Mouse (Mus musculus) liver, embryonic 13.5 days (tissue): ENCODE measurements at regions not wholly inside any gene's neighbourhood (a gene's known extent, or its start where the extent isn't known, plus 50 kb on each side); places are given as distances from the start of the nearest gene placed in this dataset.
A peak's percentile ranks its signal among the peaks of the same experiment; 100 is the strongest.

ENCODE experiments used
- ATAC-seq: fragments of 200-750 bp; cut with Nextera tagmentation; 2 replicates; pipeline ENCODE4 v1.8.0; 2017; ENCODE audit warnings: low read depth, mild to moderate bottlenecking, moderate number of reproducible peaks, moderate library complexity
- DNase-seq: peaks from one replicate; pipeline ENCODE4 v3.0.0; 2022
- H3K27ac ChIP-seq: fragments of 300-500 bp; sonication (generic); 2 replicates; pipeline ENCODE4 v1.5.1; 2015; ENCODE audit warnings: moderate library complexity, mild to moderate bottlenecking, inconsistent platforms
- H3K27me3 ChIP-seq: fragments of 300-500 bp; sonication (generic); 2 replicates; pipeline ENCODE4 v1.6.1; 2015; ENCODE audit warnings: mild to moderate bottlenecking, inconsistent platforms
- H3K36me3 ChIP-seq: fragments of 300-500 bp; sonication (generic); 2 replicates; pipeline ENCODE4 v1.6.1; 2015; ENCODE audit warnings: mild to moderate bottlenecking, inconsistent platforms
- H3K4me1 ChIP-seq: fragments of 300-500 bp; sonication (generic); replicated peaks from 2 replicates; pipeline ENCODE4 v1.6.1; 2015; ENCODE audit warnings: inconsistent platforms
- H3K4me2 ChIP-seq: fragments of 300-500 bp; sonication (generic); 2 replicates; pipeline ENCODE4 v1.6.1; 2015; ENCODE audit warnings: inconsistent platforms, mild to moderate bottlenecking, moderate library complexity
- H3K4me3 ChIP-seq: fragments of 300-500 bp; sonication (generic); replicated peaks from 2 replicates; pipeline ENCODE4 v1.5.1; 2015; ENCODE audit warnings: mild to moderate bottlenecking, inconsistent platforms
- H3K9ac ChIP-seq: fragments of 300-500 bp; sonication (generic); 2 replicates; pipeline ENCODE4 v1.6.1; 2015; ENCODE audit warnings: mild to moderate bottlenecking, inconsistent platforms
- H3K9me3 ChIP-seq: fragments of 300-500 bp; sonication (generic); replicated peaks from 2 replicates; pipeline ENCODE4 v1.6.1; 2016; ENCODE audit warnings: inconsistent platforms
- WGBS: fragments of 180-500 bp; shearing (Covaris S2); methylation state at CpG from one replicate; pipeline ENCODE4 v1.1.7; 2015; ENCODE audit not compliant: insufficient replicate concordance; 5-methylcytosine and 5-hydroxymethylcytosine counted together

DNA sequence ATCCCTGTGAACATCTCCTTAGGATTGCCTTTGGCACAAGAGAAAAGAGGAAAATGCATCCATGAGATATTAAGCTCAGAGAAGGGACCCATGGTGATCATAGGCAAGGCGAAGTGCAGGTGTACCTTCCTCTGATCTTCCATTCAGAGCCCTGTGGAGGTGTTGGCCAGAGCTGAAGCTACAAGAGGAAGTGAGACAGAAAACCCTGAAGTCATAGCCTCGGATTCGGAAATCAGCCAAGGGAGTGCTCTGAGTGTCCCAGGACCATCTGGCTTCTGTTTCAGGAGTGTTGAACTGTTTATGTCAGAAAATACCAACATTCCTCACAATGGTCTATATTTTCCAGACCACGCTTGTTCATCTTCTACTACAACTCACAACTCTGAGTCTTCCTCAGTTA is 271.6 kb downstream of the Ccser2 start:
- Histone ChIP-seq H3K27me3 (no peaks in the 10 kb centered on the region), H3K27ac (no peak overlapping the region), H3K4me1 (peaks cover 29% of the 10 kb centered on the region), H3K4me2 (no peak overlapping the region), H3K4me3 (no peak overlapping the region), H3K9me3 (no peaks in the 10 kb centered on the region), H3K36me3 (no peaks in the 10 kb centered on the region), H3K9ac (no peak overlapping the region)
- WGBS, result 58% methylated on average over 4 of the region's 4 CpGs
- ATAC-seq, result no peak
- no peak for DNase-seq

DNA sequence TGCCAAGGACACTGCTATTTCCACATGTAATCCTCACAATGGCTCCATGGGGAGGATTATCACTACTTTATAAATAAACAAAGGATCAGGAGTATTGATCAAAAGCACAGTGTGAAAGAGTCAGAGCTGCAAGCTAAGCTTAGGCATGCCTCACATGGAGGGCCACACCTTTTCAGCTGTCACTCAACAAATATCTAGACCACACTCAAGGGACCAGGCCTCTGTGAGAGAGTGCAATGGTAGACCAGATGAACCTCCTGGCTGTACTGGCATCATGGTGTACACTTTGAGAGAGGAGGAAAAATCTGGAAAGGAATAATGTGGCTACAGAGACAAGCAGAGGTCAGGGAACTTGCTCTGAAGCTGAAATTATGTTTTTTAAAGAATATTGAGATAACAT is 276.6 kb downstream of the Ccser2 start:
- peak; percentile 73 for ATAC-seq
- peak overlapping the region; percentile 38; the same call in 1 of the 2 replicates for H3K4me2 ChIP-seq

DNA sequence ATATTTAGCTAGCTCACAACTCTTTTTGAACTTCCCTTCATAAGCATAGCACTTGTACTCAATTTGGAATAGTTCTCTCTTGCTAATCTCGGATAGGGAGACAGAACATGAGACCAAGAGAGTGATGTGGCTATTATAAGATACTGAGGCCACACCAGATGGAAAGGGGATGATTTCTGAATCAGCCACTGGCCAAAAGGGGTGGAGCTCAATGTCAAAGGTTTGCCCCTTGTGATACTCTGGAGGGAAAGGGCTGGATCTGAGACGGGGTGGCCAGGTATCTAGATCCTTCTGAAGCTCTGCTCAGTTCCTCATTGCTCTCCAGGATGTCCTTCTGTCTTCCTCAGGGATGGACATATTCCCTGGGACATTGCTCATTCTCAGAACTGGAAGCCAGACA is 277.6 kb downstream of the Ccser2 start:
- Histone ChIP-seq H3K4me2 (peak overlapping the region; percentile 38), H3K4me3 (no peak overlapping the region), H3K27me3 (no peaks in the 10 kb centered on the region), H3K4me1 (peaks cover 46% of the 10 kb centered on the region), H3K9me3 (no peaks in the 10 kb centered on the region), H3K27ac (peak overlapping the region; percentile 90), H3K9ac (peak overlapping the region; percentile 50), H3K36me3 (no peaks in the 10 kb centered on the region)
- DNase-seq, result no peak
- WGBS, result 34% methylated on average over 2 of the region's 2 CpGs
- ATAC-seq, result peak; percentile 96

More for the DNA sequence above, 276.6 kb downstream of the Ccser2 start:
- Histone ChIP-seq H3K36me3 (no peaks in the 10 kb centered on the region), H3K4me3 (no peak overlapping the region), H3K27me3 (no peaks in the 10 kb centered on the region), H3K9ac (peak overlapping the region; percentile 50), H3K27ac (peak overlapping the region; percentile 90), H3K4me1 (peaks cover 46% of the 10 kb centered on the region), H3K9me3 (no peaks in the 10 kb centered on the region)
- DNase-seq, result no peak

DNA sequence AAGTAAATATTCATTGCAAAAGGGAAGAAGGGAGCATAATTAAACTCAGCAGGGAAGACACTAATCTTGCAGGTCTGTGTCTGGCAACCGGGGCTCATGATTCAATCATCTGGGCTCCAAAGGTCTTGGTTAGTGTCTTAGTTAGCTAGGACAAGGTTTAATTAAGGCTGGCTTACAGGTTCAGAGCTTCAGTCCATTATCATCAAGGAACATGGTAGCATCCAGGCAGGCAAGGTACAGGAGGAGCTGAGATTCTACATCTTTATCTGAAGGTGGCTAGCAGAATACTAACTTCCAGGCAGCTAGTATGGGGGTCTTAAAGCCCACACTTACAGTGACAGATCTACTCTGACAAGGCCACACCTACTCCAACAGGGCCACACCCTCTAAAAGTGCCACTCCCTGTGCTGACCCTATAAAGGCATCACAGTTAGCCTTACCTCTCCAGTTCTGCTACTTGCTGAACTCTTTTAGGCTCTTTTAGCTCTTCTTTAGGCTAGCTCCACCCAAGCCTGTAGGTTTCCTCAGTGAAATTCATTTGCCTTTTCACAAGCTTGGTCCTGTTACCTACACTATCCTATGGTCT is 309.8 kb downstream of the Ccser2 start:
- no peak overlapping the region for H3K4me2 ChIP-seq
- no peak for DNase-seq
- whole genome bisulfite sequencing, result 49% methylated on average over 1 of the region's 1 CpGs
- no peaks in the 10 kb centered on the region for H3K9me3 ChIP-seq
- H3K27ac ChIP-seq, result peak overlapping the region; percentile 91
- no peak overlapping the region for H3K4me3 ChIP-seq
- no peaks in the 10 kb centered on the region for H3K27me3 ChIP-seq
- peaks cover 39% of the 10 kb centered on the region for H3K4me1 ChIP-seq
- ATAC-seq, result peak; percentile 69
- no peaks in the 10 kb centered on the region for H3K36me3 ChIP-seq
- H3K9ac ChIP-seq, result no peak overlapping the region

DNA sequence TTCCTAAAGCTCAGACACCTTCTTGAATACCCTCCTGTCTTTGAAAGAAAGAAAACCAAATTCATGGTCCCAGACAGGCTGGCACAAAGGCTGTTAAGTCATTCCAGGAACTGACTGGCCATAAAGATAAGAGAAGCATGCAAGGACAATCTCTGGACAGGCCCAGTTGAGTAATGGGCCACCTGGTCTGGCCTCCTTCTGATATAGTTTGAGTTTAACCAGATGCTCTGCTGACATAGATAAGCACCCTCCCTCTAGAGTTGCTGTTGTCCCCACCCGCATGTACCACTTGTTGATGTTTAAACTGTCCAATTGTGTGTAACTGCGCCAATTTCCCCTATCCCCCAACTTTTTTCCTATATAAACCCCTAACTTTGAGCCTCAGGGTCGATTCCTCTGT is 310.4 kb downstream of the Ccser2 start:
- ATAC-seq (peak; percentile 97), DNase-seq (peak; percentile 19)
- WGBS, result 25% methylated on average over 3 of the region's 3 CpGs
- H3K27me3 ChIP-seq, result no peaks in the 10 kb centered on the region
- no peaks in the 10 kb centered on the region for H3K9me3 ChIP-seq
- H3K36me3 ChIP-seq, result no peaks in the 10 kb centered on the region
- peak overlapping the region; percentile 24 for H3K4me2 ChIP-seq
- H3K4me1 ChIP-seq, result peaks cover 41% of the 10 kb centered on the region
- H3K4me3 ChIP-seq, result no peak overlapping the region
- H3K27ac ChIP-seq, result peak overlapping the region; percentile 91
- no peak overlapping the region for H3K9ac ChIP-seq

DNA sequence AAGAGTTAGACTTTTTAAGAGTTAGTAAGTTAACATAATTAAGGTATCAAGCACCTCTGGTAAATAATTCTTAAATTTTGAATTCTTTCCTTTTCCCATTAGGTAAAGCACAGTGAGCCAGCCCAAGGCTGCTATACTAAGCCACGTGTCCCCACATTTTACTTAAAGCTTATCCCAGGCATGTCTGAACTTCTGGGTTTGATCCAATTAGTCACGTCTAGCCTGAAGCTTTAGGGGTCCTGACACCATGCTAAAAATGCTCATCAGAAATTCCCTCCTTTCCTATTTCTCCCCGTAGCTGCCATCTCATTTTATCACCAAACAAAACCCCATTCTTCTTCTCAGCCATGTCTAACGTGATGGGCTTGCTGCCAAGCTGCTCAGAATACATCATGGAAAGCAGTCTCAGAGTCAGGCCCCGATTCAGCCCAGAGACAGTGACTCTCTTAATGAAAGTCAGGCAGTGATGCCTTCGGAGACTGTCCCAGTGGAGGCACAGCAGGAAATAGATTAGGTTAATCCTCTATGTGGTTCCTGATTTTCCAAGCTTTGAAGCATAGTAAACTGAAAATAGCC is 315.5 kb downstream of the Ccser2 start:
- H3K27ac ChIP-seq, result no peak overlapping the region
- H3K9me3 ChIP-seq, result no peaks in the 10 kb centered on the region
- WGBS, result 42% methylated on average over 6 of the region's 6 CpGs
- no peak overlapping the region for H3K4me2 ChIP-seq
- H3K9ac ChIP-seq, result no peak overlapping the region
- H3K27me3 ChIP-seq, result no peaks in the 10 kb centered on the region
- H3K4me1 ChIP-seq, result peaks cover 23% of the 10 kb centered on the region
- ATAC-seq, result no peak
- no peak for DNase-seq
- no peaks in the 10 kb centered on the region for H3K36me3 ChIP-seq
- no peak overlapping the region for H3K4me3 ChIP-seq

DNA sequence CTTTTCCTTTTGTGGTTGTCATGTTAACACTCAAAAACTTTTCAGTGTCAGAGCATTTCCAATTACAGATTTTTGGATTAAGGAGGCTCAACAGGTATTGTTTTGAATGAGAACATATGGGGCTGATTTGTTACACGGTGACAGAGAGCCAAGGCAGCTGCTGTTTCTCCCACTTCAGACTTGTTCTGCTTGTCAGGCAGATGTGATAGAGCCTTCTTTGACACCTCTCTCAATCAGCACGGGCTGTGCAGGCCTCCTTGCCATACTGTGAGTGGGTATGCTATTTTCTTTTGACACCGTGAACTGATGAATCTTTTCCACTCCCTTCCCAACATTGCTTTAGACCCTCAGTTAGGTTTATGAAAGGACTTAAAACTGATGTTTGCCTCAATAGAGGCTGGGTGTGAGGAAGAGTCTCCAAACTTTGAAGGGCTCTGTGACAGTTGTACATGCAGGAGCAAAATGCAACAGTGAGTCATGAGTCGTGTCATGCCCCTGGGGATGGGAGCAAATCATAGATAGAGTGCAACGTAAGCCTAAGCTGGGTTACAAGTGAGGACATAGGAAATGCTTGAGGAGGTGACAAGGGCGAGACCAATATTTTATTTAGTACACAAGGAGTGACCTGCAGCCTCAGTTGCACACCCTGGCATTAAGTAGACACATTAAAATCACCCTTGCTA is 317.4 kb downstream of the Ccser2 start:
- no peak overlapping the region for H3K4me3 ChIP-seq
- no peak overlapping the region for H3K4me2 ChIP-seq
- ATAC-seq, result no peak
- no peaks in the 10 kb centered on the region for H3K27me3 ChIP-seq
- peak overlapping the region; percentile 13; the same call in 1 of the 2 replicates for H3K27ac ChIP-seq
- H3K36me3 ChIP-seq, result no peaks in the 10 kb centered on the region
- no peak overlapping the region for H3K9ac ChIP-seq
- no peaks in the 10 kb centered on the region for H3K9me3 ChIP-seq
- 56% methylated on average over 6 of the region's 6 CpGs for WGBS
- peaks cover 17% of the 10 kb centered on the region for H3K4me1 ChIP-seq
- DNase-seq, result no peak

DNA sequence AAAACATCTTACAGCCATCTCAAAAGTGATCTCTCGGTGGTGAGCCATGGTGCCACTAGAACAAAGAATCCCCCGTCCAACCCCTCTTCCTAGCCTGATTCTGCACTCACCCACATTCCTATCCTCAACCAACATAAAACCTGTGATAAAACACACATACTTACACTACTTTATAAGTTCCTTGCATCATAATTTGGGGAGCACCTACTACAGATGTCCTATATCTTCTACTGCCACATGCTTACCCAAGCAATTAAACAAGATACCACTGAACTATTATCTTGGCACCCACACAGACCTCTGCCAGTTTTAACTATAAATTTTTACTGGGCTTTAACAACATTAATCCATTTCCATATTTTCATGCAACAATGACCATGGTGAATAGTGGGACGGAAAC is 321.9 kb downstream of the Ccser2 start:
- DNase-seq (no peak), ATAC-seq (peak; percentile 54; the same call in 1 of the 2 replicates)
- H3K9me3 ChIP-seq, result no peaks in the 10 kb centered on the region
- no peak overlapping the region for H3K9ac ChIP-seq
- H3K4me1 ChIP-seq, result peaks cover 16% of the 10 kb centered on the region
- H3K4me2 ChIP-seq, result no peak overlapping the region
- no peak overlapping the region for H3K27ac ChIP-seq
- no peaks in the 10 kb centered on the region for H3K27me3 ChIP-seq
- H3K36me3 ChIP-seq, result no peaks in the 10 kb centered on the region
- no peak overlapping the region for H3K4me3 ChIP-seq
- WGBS, result 66% methylated on average over 3 of the region's 3 CpGs

DNA sequence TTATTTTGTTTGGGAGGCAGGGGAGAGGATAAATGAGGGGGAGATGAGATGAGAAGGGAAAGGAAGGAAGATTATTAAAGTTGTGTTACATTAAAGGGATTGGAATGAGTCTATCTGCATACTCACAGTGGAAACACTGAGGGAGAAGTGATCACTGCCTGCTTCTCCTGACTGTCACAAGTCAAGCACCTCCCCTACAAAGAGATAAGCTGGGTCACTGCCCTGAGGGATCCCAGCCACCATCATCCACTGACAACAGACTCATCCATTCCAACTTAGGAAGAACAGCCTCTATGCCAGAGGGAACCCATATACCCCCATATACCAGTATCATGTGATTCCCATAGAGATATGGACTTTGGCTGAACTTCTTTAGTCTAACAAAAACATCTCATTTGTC is 322.3 kb downstream of the Ccser2 start:
- no peak overlapping the region for H3K4me2 ChIP-seq
- no peaks in the 10 kb centered on the region for H3K27me3 ChIP-seq
- no peak overlapping the region for H3K27ac ChIP-seq
- H3K4me3 ChIP-seq, result no peak overlapping the region
- H3K36me3 ChIP-seq, result no peaks in the 10 kb centered on the region
- peaks cover 16% of the 10 kb centered on the region for H3K4me1 ChIP-seq
- no peak overlapping the region for H3K9ac ChIP-seq
- H3K9me3 ChIP-seq, result no peaks in the 10 kb centered on the region
- DNase-seq (no peak), ATAC-seq (peak; percentile 87)

DNA sequence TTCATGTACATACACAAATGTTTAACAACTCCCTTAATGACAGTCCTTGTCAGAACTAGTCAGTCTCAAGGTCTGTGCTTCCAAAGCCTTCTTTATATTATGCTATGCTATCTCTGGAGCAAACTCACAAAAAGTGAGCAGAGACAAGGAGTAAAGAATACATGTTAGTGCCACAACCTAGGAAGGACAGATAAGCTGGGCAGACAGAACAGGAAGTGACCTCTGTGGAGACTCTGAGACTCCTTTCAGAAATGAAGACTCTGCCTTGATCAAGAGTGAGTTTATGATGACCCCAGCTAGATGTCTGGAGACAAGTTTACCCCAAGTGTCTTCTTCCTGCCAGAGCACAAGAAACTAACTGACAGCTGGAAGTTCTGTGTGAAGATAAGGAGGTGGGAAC is 343.8 kb downstream of the Ccser2 start:
- Histone ChIP-seq H3K4me1 (peaks cover 19% of the 10 kb centered on the region), H3K27ac (no peak overlapping the region), H3K36me3 (no peaks in the 10 kb centered on the region), H3K4me2 (no peak overlapping the region), H3K9me3 (no peaks in the 10 kb centered on the region), H3K9ac (no peak overlapping the region), H3K4me3 (no peak overlapping the region), H3K27me3 (no peaks in the 10 kb centered on the region)
- no peak for DNase-seq
- ATAC-seq, result peak; percentile 43

DNA sequence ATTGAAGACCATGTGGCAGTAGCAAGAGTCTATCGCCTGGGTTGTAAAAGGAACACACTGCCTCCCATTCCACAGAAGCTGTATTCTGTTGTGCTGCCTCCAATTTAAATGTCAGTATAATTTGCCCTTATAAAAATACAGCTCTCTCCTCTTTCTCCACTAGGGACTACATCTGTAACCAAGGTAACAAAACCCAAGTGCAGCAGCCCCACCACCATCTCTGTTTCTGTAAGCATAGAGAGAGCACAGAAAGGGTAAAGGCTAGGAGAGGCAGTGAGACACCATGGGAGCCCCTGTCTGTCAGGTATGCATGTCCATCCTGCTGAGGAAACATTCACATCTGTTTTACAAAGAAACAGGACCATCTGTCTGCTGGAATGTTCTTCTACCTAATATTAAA is 344.4 kb downstream of the Ccser2 start:
- H3K27me3 ChIP-seq, result no peaks in the 10 kb centered on the region
- H3K4me1 ChIP-seq, result peaks cover 25% of the 10 kb centered on the region
- no peak overlapping the region for H3K4me3 ChIP-seq
- H3K27ac ChIP-seq, result no peak overlapping the region
- no peak for DNase-seq
- ATAC-seq, result no peak
- H3K36me3 ChIP-seq, result no peaks in the 10 kb centered on the region
- H3K9me3 ChIP-seq, result no peaks in the 10 kb centered on the region
- no peak overlapping the region for H3K4me2 ChIP-seq
- WGBS, result 93% methylated on average over 1 of the region's 1 CpGs
- H3K9ac ChIP-seq, result no peak overlapping the region

DNA sequence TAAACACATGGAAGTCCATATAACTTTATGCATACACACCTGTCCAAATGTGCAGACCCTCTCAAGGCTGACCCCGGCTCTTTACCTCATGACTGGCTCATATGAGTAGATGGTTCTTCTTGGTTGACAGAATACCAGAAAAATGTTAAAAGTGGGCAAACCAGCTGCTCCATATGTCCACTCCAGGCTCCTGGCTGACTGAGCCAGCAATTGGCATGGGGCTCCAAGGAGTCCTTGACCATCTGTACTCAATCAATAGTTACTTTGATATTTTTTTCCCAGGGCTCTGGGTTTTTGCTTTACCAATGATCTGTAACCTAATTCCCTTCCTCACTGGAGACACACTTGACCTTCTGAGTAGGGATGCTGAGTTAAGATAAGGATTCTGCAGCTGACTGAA is 345.5 kb downstream of the Ccser2 start:
- 79% methylated on average over 1 of the region's 1 CpGs for WGBS

More for the DNA sequence above, 345.5 kb downstream of the Ccser2 start:
- H3K27me3 ChIP-seq, result no peaks in the 10 kb centered on the region
- peaks cover 36% of the 10 kb centered on the region for H3K4me1 ChIP-seq
- no peak overlapping the region for H3K27ac ChIP-seq
- no peak overlapping the region for H3K9ac ChIP-seq
- no peaks in the 10 kb centered on the region for H3K9me3 ChIP-seq
- no peak overlapping the region for H3K4me3 ChIP-seq
- DNase-seq (no peak), ATAC-seq (no peak)
- H3K36me3 ChIP-seq, result no peaks in the 10 kb centered on the region
- H3K4me2 ChIP-seq, result no peak overlapping the region
